Comparison of ENCODE assay signal across 22 mouse cellular contexts in the genomic region with DNA sequence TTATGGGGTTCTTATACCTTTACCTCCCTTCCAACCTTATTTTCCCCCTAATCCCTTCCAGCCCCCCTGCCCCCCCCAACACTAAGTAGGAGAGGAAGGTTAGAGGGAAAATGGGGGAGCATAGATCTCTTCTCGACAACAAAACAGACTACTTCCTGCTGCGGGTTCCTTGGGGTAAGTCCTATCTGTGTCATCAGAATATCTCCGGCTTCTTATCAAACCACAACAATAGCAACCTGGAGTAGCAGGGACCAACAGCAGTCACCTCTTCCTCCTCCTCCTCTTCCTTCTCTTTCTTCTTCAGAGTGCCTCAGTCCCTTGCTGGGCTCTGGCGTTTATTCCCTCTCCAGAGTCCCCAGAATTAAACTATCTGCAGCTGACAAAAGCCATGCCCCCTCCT. TPM values are rescaled to one million over a fixed set of nuclear protein-coding genes. Genes with fewer than 3 reads are reported as not detected.
A peak's percentile ranks its signal among the peaks of the same experiment; 100 is the strongest.
DNase-seq lines count a peak whose midpoint lies in the region; ATAC-seq and TF ChIP-seq lines count a peak whose summit lies in the region.
"Had no signal": no experiment of that assay in that cellular context is flagged by ENCODE, and none has a peak within 500 bp of the region (broad histone marks: within the 10 kb centered on the region; RNA-seq: fewer than 3 reads in every experiment).

No protein-coding gene starts in this region.

- H3K9me3 ChIP-seq in G1E (replicated peaks), result peaks cover 5% of the 10 kb centered on the region

- no peak overlapping the region; the same call in 1 of the 2 replicates for H3K4me3 ChIP-seq in G1E (ENCODE audit: low read depth, low read length)
- H3K4me3 ChIP-seq: embryonic facial prominence, embryonic 15.5 days; erythroblast, embryonic 14.5 days; forebrain, embryonic 10.5 days; heart, embryonic 13.5 days; hindbrain, embryonic 15.5 days had no signal

- H3K4me1 ChIP-seq in G1E (ENCODE audit: insufficient read depth, low read depth, low read length), result peaks cover 19% of the 10 kb centered on the region
- H3K4me1 ChIP-seq: embryonic facial prominence, embryonic 15.5 days; forebrain, embryonic 10.5 days; hindbrain, embryonic 15.5 days had no signal

- peak; percentile 32 for DNase-seq in thymus, postnatal 0 days (ENCODE audit: low spot score)
- no peak for DNase-seq in thymus, adult 18-20 months
- DNase-seq in G1E (ENCODE audit: low spot score), result no peak
- DNase-seq in naive thymus-derived CD4-positive, alpha-beta T cell, adult 2 months (ENCODE audit: low read depth), result peak; percentile 66
- no peak for DNase-seq in retina, postnatal 1 day
- DNase-seq in urinary bladder, postnatal 4 days (ENCODE audit: low spot score in 2 of 2), result no peak
- DNase-seq in right cerebral cortex, adult 18-20 months, result no peak
- DNase-seq: adrenal gland, postnatal 10 days; cerebellum, adult 11-12 months; cerebellum, postnatal 10 days; embryo, embryonic 11 days; gastrocnemius, postnatal 36 days; heart, postnatal 36 days had no signal

- no peak for TF ChIP-seq CTCF in G1E (IDR thresholded peaks at IDR 0.05; ENCODE audit: low read depth, low read length)

- H3K36me3 ChIP-seq in G1E (replicated peaks), result no peaks in the 10 kb centered on the region
- H3K36me3 ChIP-seq: embryonic facial prominence, embryonic 15.5 days; forebrain, embryonic 10.5 days; hindbrain, embryonic 15.5 days had no signal

- no peaks in the 10 kb centered on the region for H3K27me3 ChIP-seq in G1E (ENCODE audit: insufficient read depth, low read length)
- H3K27me3 ChIP-seq: embryonic facial prominence, embryonic 15.5 days; heart, embryonic 13.5 days; hindbrain, embryonic 15.5 days had no signal

- peak; percentile 45 for ATAC-seq in G1E (ENCODE audit: extremely low read depth, insufficient number of reproducible peaks, low FRiP score, poor library complexity, severe bottlenecking)
- peak; percentile 60 for ATAC-seq in common myeloid progenitor, adult 5-6 weeks (replicated peaks; ENCODE audit: low read depth, poor library complexity, severe bottlenecking)
- ATAC-seq: forebrain, embryonic 14.5 days had no signal

RNA-seq across cellular contexts. Expression of a gene that starts 3.5 kb away (rescaled TPM):
- polyA plus RNA-seq in thymus, postnatal 0 days (2015; fragmentation: Nextera tagmentation; extraction: Ambion mirVana), result 9.1 and 14.0 TPM in 2 replicates
- 16.9 and 29.9 TPM in 2 replicates for total RNA-seq in G1E (2014; fragmentation: Nextera tagmentation)
- 91.5 and 111 TPM in 2 replicates for total RNA-seq in G1E (2017)
- 0.47 and 0.54 TPM in 2 replicates for polyA plus RNA-seq in G1E (2012)
- total RNA-seq in common myeloid progenitor, adult 5-6 weeks (2017), result 53.0 and 75.4 TPM in 2 replicates
- polyA plus RNA-seq: embryonic facial prominence, embryonic 15.5 days; forebrain, embryonic 14.5 days; heart, embryonic 13.5 days had no signal

RNA-seq across cellular contexts. Expression of a gene that starts 11.6 kb away (rescaled TPM):
- polyA plus RNA-seq in thymus, postnatal 0 days (2015; fragmentation: Nextera tagmentation; extraction: Ambion mirVana), result not detected in 2 replicates
- total RNA-seq in G1E (2014; fragmentation: Nextera tagmentation) (not detected in 2 replicates), G1E (2017) (not detected in 2 replicates)
- polyA plus RNA-seq in G1E (2012), result not detected in 2 replicates
- not detected in 2 replicates for total RNA-seq in common myeloid progenitor, adult 5-6 weeks (2017)
- total RNA-seq: gastrocnemius, adult 8-10 months; gastrocnemius, postnatal 36 days; heart, postnatal 36 days had no signal
- polyA plus RNA-seq: brain, embryonic 14.5 days; erythroblast, embryonic 14.5 days; forebrain, embryonic 10.5 days; forebrain, embryonic 14.5 days; hindbrain, embryonic 15.5 days had no signal

RNA-seq across cellular contexts. Expression of a gene that starts 49.7 kb away (rescaled TPM):
- 0.45 and 0.46 TPM in 2 replicates for polyA plus RNA-seq in thymus, postnatal 0 days (2015; fragmentation: Nextera tagmentation; extraction: Ambion mirVana)
- not detected in 2 replicates for total RNA-seq in G1E (2014; fragmentation: Nextera tagmentation)
- 0.35 and 0.44 TPM in 2 replicates for total RNA-seq in G1E (2017)
- polyA plus RNA-seq in G1E (2012), result not detected in 2 replicates
- 0.32 TPM in 1 of 2 replicates, not detected in the other for total RNA-seq in common myeloid progenitor, adult 5-6 weeks (2017)
- total RNA-seq: gastrocnemius, adult 8-10 months; heart, postnatal 36 days had no signal
- polyA plus RNA-seq: forebrain, embryonic 14.5 days had no signal

Comparison
In these comparisons a context has a peak if more than half of its experiments do, and no peak if none do; other contexts are left out.
1. DNase-seq: peak in thymus, postnatal 0 days (single experiment) and naive thymus-derived CD4-positive, alpha-beta T cell, adult 2 months (single experiment); none in thymus, adult 18-20 months (0 of 2), G1E (single experiment), retina, postnatal 1 day (single experiment), urinary bladder, postnatal 4 days (0 of 2) and right cerebral cortex, adult 18-20 months (single experiment).